Mouse (Mus musculus) liver, embryonic 16.5 days (tissue): ENCODE results near the gene Zfp672. TPM values are rescaled to one million over a fixed set of nuclear protein-coding genes. Genes with fewer than 3 reads are reported as not detected.

Experiments
- ATAC-seq: fragments of 200-750 bp; cut with Nextera tagmentation; 2 replicates; pipeline ENCODE4 v1.8.0; 2017; ENCODE audit warnings: low read depth, mild to moderate bottlenecking, moderate number of reproducible peaks, moderate library complexity
- H3K27ac ChIP-seq: fragments of 300-500 bp; sonication (generic); 2 replicates; pipeline ENCODE4 v1.5.1; 2014; ENCODE audit warnings: mild to moderate bottlenecking, low read length
- H3K27me3 ChIP-seq: fragments of 300-500 bp; sonication (generic); 2 replicates; pipeline ENCODE4 v1.6.1; 2014; ENCODE audit warnings: low read depth, low read length, mixed read lengths; ENCODE audit not compliant: control insufficient read depth, insufficient read depth
- H3K36me3 ChIP-seq: fragments of 300-500 bp; sonication (generic); 2 replicates; pipeline ENCODE4 v1.6.1; 2014; ENCODE audit warnings: mild to moderate bottlenecking; ENCODE audit not compliant: control insufficient read depth, insufficient read depth
- H3K4me1 ChIP-seq: fragments of 300-500 bp; sonication (generic); 2 replicates; pipeline ENCODE4 v1.6.1; 2014; ENCODE audit warnings: low read depth, low read length, mixed read lengths; ENCODE audit not compliant: control insufficient read depth
- H3K4me2 ChIP-seq: fragments of 300-500 bp; sonication (generic); 2 replicates; pipeline ENCODE4 v1.6.1; 2014; ENCODE audit warnings: low read depth, low read length, mixed read lengths
- H3K4me3 ChIP-seq: fragments of 300-500 bp; sonication (generic); 2 replicates; pipeline ENCODE4 v1.5.1; 2014; ENCODE audit warnings: low read depth, mild to moderate bottlenecking, low read length
- H3K9ac ChIP-seq: fragments of 300-500 bp; sonication (generic); 2 replicates; pipeline ENCODE4 v1.6.1; 2014; ENCODE audit warnings: low read depth, low read length
- H3K9me3 ChIP-seq: fragments of 300-500 bp; sonication (generic); replicated peaks from 2 replicates; pipeline ENCODE4 v1.6.1; 2016; ENCODE audit warnings: low read length; ENCODE audit not compliant: control insufficient read depth
- WGBS: fragments of 180-500 bp; shearing (Covaris S2); extraction: QIAGEN DNeasy Blood & Tissue Kit; methylation state at CpG from one replicate; pipeline ENCODE4 v1.1.7; 2014; ENCODE audit not compliant: insufficient replicate concordance; 5-methylcytosine and 5-hydroxymethylcytosine counted together
- polyA plus RNA-seq: library from polyadenylated mRNA; unstranded; fragments of >200 nt; fragmentation: Nextera tagmentation; extraction: Ambion mirVana; gene quantifications from 2 replicates; pipeline ENCODE4 v1.2.1, GENCODE M21; 2015

Gene Zfp672
- polyA plus RNA-seq, 1 experiment from 2014 or later = 33.8 TPM

DNA sequence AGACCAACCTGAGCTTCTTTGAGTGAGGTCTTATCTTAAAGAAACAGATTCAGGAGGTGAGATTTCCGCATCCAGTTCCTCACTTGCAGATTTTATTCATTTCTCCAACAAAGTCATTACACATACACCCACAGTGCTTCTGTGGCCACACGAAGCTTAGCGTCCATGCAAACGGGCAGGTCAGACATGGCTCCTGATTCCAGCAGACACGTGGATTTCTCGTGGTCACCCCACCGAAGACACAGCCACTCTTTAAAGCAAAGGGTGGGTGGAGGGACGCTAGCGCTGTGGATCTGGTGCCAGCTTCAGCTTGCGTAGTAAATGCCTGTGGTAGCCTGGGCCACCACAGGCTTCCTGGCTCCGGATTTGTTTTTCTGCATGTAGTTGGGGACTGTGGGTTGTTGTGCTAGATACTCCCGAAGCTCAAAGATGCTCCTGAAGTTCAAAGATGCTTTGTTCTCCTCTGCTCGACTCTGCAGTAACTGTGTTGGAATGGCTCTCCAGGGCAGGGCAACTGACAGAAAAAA lies 48.1 kb downstream of the Zfp672 start:
- ATAC-seq = no peak

DNA sequence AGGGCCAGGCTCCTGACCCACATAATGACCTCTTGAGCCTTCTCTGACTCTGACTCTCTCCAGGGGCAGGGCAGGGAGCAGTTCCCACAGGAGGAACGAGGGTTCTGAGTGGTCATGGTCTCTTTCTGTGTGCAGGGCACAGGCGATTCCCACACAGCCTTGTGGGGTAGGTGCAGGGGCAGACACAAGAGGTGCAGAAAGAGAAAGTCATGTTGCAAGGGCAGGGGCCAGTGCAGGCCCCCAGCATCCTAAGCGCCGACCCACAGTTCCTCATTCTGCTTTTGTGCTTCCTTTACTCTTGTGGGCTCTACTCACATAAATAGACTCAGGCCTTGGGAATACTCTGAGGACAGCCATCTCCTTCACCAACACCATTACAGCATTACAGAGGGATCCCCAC lies 54.4 kb downstream of the Zfp672 start:
- Histone ChIP-seq H3K4me3 (no peak overlapping the region; the same call in 1 of the 2 replicates), H3K9me3 (no peaks in the 10 kb centered on the region), H3K27me3 (no peaks in the 10 kb centered on the region), H3K27ac (no peak overlapping the region), H3K9ac (0 out of 2 replicates have a peak overlapping the region, but pooled peaks have one; percentile 9), H3K4me1 (no peaks in the 10 kb centered on the region), H3K4me2 (no peak overlapping the region), H3K36me3 (no peaks in the 10 kb centered on the region)
- 32% methylated on average over 4 of the region's 4 CpGs for WGBS
- no peak for ATAC-seq

More for the DNA sequence above, 48.1 kb downstream of the Zfp672 start:
- Histone ChIP-seq H3K36me3 (no peaks in the 10 kb centered on the region), H3K4me1 (no peaks in the 10 kb centered on the region), H3K9me3 (no peaks in the 10 kb centered on the region), H3K4me3 (no peak overlapping the region), H3K4me2 (no peak overlapping the region), H3K27ac (no peak overlapping the region), H3K9ac (no peak overlapping the region), H3K27me3 (no peaks in the 10 kb centered on the region)
- WGBS = 60% methylated on average over 13 of the region's 13 CpGs

DNA sequence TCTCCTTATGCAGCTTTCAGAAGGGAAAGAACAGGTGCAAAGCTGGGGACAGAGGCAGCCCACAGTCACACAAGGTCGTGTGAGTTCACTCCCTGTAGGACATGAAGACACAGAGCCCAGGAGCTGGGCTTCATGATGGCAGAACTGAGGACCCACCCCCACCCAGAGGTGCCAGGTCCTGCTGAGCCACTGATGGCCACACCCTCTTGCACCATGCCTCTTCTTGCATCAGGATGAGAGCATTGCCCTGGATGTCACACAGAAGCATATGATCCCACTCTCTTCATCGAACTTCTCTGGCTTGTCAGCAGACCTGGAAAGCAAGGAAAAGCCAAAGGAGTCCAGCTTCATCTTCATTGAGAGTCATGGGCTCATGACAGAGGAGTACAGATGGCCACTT lies 55.6 kb downstream of the Zfp672 start, which contains the start of gene 4930438A08Rik:
Gene 4930438A08Rik, plus strand, starts transcription at position 228 of the 400 bp plus-strand sequence.
- Histone ChIP-seq H3K4me1 (no peaks in the 10 kb centered on the region), H3K36me3 (no peaks in the 10 kb centered on the region), H3K4me3 (peak within 1 kb of the TSS; percentile 26), H3K4me2 (no peak within 1 kb of the TSS), H3K9ac (no peak within 1 kb of the TSS), H3K27ac (0 out of 2 replicates have a peak within 1 kb of the TSS, but pooled peaks have one; percentile 4), H3K27me3 (no peaks in the 10 kb centered on the region), H3K9me3 (no peaks in the 10 kb centered on the region)
- 29% methylated on average over 2 of the region's 2 CpGs for WGBS
- no peak for ATAC-seq

DNA sequence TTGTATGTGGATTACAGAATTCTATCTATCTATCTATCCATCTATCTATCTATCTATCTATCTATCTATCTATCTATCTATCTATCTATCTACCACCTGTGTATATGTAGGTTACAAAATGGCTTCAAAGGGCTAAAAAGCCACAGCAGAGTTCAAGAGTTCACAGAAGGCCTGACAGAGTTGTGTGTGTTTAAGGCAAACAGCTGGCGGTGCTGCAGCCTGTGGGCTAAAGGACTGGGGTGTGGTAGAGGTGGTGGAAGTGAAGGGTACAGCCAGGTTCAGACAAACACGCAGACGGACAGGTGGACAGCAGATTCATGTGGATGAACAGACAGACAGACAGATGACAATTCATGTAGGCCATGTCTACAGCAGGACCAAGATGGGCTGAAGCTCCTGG lies 61.9 kb downstream of the Zfp672 start:
- H3K4me1 ChIP-seq = no peaks in the 10 kb centered on the region; the same call in 1 of the 2 replicates
- H3K36me3 ChIP-seq = no peaks in the 10 kb centered on the region
- H3K9ac ChIP-seq = no peak overlapping the region
- no peak overlapping the region for H3K4me2 ChIP-seq
- H3K4me3 ChIP-seq = no peak overlapping the region
- WGBS = 69% methylated on average over 3 of the region's 3 CpGs
- no peak overlapping the region for H3K27ac ChIP-seq
- no peaks in the 10 kb centered on the region for H3K9me3 ChIP-seq
- ATAC-seq = peak; percentile 61; the same call in 1 of the 2 replicates
- no peaks in the 10 kb centered on the region for H3K27me3 ChIP-seq

Other genes with a start within 250 kb of the Zfp672 start
- not detected in 2 replicates for gene Gm12248, start 237.2 kb downstream of the Zfp672 start, polyA plus RNA-seq
- gene Cnot8, start 226.2 kb downstream of the Zfp672 start, polyA plus RNA-seq = 30.1 and 30.2 TPM in 2 replicates
- 7.2 and 7.4 TPM in 2 replicates for gene Gemin5, start 161.8 kb downstream of the Zfp672 start, polyA plus RNA-seq
- gene Mrpl22, start 158.7 kb downstream of the Zfp672 start, polyA plus RNA-seq = 74.9 and 83.3 TPM in 2 replicates
- 7.7 and 9.6 TPM in 2 replicates for gene Igtp, start 130.8 kb downstream of the Zfp672 start, polyA plus RNA-seq
- 5.5 and 6.8 TPM in 2 replicates for gene Irgm2, start 130.7 kb downstream of the Zfp672 start, polyA plus RNA-seq
- 2.5 and 3.2 TPM in 2 replicates for gene 4930438A08Rik, start 55.5 kb downstream of the Zfp672 start, polyA plus RNA-seq
- gene Zfp692, start 23.3 kb downstream of the Zfp672 start, polyA plus RNA-seq = 9.8 and 10.1 TPM in 2 replicates
- gene Sh3bp5l, start 385 bp upstream of the Zfp672 start, polyA plus RNA-seq = 16.8 and 17.0 TPM in 2 replicates
- gene Lypd8, start 48.7 kb upstream of the Zfp672 start, polyA plus RNA-seq = 0.16 and 12.0 TPM in 2 replicates
- gene 1810065E05Rik, start 90.8 kb upstream of the Zfp672 start, polyA plus RNA-seq = not detected in 2 replicates
- not detected in 2 replicates for gene Gm12253, start 102.2 kb upstream of the Zfp672 start, polyA plus RNA-seq
- gene Lypd9, start 122.6 kb upstream of the Zfp672 start, polyA plus RNA-seq = not detected in 2 replicates
- gene Olfr30, start 131.9 kb upstream of the Zfp672 start, polyA plus RNA-seq = not detected in 2 replicates
- gene Olfr332, start 162.2 kb upstream of the Zfp672 start, polyA plus RNA-seq = not detected in 2 replicates
- gene Olfr331, start 172.2 kb upstream of the Zfp672 start, polyA plus RNA-seq = not detected in 2 replicates
- not detected in 2 replicates for gene Olfr330, start 204.5 kb upstream of the Zfp672 start, polyA plus RNA-seq
- gene Olfr329-ps, start 216.1 kb upstream of the Zfp672 start, polyA plus RNA-seq = not detected in 2 replicates
- not detected in 2 replicates for gene Olfr328, start 225.3 kb upstream of the Zfp672 start, polyA plus RNA-seq
- not detected in 2 replicates for gene Olfr224, start 240.2 kb upstream of the Zfp672 start, polyA plus RNA-seq
- gene Olfr325, start 247.4 kb upstream of the Zfp672 start, polyA plus RNA-seq = not detected in 2 replicates